Mouse (Mus musculus): Measurements from ENCODE around the gene Trim41.
"Not testable (repeated sequence)": the region's sequence is repeated elsewhere in the genome, so short reads cannot be mapped to it uniquely, and the experiment has no call there.

Gene Trim41

GRCm38 (mm10) chr11:48837310-48838180, 20.4 kb upstream of the Trim41 start:
- DNase-seq (ENCODE audit: low spot score), result no peak

DNA sequence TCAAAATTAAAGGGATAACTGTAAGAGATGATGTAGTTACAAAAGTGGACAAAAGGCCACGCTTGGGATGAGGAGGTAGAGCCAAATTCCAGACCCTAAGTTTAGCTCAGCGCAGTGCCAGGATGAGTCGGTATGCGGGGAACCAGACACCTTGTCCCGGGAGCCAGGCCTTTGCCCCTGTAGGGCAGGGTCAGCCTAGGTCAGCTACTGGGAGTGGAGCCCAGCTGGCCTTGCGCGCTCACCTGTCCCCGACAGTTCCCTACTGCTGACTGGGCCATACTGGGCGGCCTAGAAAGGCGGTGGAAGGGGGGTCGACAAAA, 19.8 kb upstream of the Trim41 start:
- no peak for DNase-seq (ENCODE audit: low spot score)

DNA sequence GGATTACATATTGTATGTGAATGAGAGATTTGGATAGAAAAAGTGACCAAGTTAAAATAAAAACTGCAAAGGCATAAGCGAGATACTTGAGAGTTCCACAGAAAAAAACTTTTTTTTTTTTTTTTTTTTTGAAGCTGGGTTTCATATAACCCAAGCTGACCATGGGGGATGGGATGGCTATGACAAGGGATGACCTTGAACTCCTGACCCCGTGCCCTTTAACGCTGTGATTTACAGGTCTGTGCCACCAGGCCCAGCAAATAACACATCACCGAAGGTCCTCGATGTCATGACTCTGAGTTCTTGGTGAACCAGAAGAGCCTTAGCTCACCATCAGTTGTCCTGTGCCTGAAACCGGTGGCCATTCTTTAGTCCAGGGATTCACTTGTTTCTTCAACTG, 18.8 kb upstream of the Trim41 start:
- no peak for DNase-seq (ENCODE audit: low spot score)

- DNase-seq (ENCODE audit: low spot score), result peak; percentile 82
These were observed 16.8 kb upstream of the Trim41 start for GRCm38 (mm10) chr11:48833731-48834639.

DNA sequence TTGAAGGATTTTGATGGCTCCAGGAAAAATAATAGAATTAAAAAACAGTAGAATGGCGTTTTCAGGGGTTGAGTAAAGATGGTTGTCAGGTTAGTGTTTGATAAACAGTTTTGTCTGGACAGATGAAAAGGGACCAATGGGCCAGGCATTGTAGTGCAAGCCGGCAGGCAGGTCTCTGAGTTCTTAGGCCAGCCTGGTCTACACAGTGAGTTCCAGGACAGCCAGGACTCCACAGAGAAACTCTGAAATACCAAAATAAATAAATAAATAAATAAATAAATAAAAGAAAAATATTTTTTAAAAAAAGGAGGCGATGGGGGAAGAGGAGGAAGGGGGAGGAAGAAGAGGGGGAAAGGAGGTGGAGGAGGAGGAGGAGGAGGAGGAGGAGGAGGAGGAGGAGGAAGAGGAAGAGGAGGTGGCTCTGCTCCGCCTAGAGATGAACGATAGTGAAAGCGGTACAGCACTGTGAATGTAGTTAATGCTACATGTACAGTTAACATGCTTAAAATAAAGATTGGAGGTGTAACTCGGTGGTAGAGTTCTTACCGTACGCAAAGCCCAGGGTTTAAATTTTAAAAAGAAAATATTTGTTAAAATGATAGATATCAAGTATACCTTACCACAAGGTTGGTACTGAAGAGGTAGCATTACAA, 16.1 kb upstream of the Trim41 start:
- no peak for DNase-seq (ENCODE audit: low spot score)

GRCm38 (mm10) chr11:48831273-48831672, 14.1 kb upstream of the Trim41 start:
- DNase-seq (ENCODE audit: low spot score), result no peak

DNA sequence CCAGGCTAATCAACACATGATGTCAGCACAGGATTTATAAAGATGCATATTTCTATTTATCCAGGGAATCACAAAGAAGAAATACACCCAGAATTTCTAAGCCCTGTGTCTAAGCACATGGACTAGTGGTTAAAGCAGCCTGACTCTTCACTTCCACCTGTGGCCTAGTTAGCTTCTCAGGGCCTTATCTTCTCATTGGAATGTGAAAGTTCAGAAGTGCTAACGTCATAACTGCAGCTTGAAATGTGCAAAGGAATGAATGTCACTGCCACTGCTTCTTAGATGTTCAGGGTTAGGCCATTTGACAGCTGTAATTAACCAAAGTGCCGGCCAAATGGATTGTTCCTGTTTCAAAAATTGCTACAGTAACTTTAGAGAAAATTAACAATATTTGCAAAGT, 13.1 kb upstream of the Trim41 start:
- no peak for DNase-seq (ENCODE audit: low spot score)

DNA sequence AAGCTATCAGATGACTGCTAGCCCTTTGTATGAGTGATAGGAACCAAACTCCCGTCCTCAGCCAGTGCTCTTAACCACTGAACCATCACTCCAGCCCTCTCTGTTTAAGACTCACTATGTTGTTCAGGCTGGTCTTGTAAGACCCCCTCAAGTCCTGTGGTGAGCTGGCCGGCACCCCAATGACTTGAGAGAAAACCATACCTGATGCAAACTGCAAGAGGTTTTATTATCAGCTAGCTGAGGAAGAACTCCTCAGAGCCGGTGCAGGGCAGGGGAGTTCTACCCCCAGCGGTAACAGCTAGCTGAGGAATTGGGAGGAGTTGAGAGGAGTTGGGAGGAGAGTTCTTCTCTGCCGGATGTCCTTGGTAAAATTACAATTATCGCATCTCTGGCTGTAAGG, 10.8 kb upstream of the Trim41 start:
- DNase-seq (ENCODE audit: low spot score), result no peak

GRCm38 (mm10) chr11:48826752-48827096, 9.6 kb upstream of the Trim41 start:
- DNase-seq (ENCODE audit: low spot score), result no peak

DNA sequence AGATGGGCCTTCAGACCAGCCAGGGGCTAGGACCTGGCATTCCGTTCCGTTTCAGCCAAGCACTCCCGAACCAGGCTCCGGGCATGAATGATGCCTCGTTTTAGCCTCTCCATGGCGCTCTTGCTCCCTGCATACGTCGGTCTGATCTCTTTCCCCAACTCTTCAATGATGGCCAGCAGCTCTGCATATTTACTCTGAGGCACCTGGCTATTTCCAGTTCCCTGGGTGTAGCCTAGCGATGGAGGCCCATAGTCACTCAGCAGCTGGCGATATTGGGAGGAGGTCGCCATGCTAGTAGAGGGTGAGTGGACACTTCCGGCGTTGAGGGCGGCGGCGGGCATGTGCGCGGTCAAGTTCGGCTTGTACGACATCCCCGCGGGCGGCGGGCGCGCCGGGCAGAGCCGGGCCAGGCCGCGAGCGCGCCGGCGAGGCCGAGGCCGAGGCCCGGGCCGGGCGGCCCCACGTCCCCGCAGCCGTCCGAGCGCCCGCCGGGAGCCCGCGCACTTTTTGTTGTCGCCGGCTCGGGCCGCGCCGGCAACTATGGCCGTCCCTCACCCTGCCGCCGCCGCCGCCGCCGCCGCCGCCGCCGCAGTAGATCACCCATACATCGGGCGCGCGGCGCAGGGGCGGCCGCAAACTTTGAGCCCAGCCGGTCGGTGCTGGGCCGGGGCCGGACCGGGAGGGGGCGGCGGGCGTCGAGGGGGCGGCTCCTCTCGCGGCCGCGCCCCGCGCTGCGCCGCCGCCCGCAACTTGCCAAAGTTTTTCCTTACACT, 9.0 kb upstream of the Trim41 start, which contains the start of the genes Trim7 and Gm12184:
Trim7 (plus strand) TSS at position 162 of the 773 bp plus-strand sequence.
Gm12184 (minus strand) TSS at position 677 of the 773 bp plus-strand sequence.
- DNase-seq (ENCODE audit: low spot score), result not testable (repeated sequence)

DNA sequence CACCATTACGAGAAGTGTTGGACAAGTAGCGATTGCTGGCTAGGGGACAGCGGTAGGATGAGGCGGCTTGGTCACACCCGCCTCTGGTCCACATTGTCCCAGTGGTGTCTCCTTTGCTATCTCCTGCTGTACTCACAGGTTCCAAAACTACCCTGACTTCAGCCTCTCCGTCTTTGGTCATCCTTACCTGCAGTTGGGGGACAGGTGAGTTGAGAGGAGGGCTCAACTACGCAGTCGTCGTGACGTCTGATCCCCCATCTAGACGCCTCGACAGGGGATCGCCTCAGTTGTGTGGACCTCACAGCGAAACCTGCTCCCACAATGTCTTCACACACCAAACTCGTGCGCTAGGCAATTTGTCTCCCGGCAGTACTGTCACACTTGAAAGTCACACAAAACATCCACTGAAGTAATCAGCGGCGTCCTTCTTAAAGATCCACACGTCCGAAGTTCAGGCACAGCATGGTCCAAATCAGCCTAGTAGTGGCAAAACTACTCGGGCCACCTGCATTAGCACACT, 7.2 kb upstream of the Trim41 start:
- DNase-seq (ENCODE audit: low spot score), result no peak

DNA sequence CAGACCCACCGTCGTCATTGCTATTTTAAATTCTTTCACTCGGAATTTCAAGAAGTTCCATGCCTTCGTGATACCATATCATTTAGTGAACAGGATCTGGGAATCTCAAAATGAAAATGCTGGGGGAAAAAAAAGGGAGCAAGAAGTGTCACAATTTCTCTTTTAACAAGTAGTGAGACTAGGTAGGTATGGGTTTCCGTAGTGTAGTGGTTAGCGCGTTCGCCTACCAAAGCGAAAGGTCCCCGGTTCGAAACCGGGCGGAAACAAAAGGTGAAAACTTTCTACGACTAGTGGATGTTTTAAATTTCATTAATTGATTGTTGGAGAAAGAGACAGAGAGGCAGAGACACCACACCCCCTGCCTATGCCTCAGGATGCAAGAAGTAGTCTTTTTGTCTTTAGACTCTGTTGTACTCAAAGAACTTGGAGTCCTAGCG, 6.4 kb upstream of the Trim41 start:
- no peak for DNase-seq (ENCODE audit: low spot score)

- DNase-seq (ENCODE audit: low spot score), result no peak
These were observed 5.8 kb upstream of the Trim41 start for GRCm38 (mm10) chr11:48822768-48823512.

DNA sequence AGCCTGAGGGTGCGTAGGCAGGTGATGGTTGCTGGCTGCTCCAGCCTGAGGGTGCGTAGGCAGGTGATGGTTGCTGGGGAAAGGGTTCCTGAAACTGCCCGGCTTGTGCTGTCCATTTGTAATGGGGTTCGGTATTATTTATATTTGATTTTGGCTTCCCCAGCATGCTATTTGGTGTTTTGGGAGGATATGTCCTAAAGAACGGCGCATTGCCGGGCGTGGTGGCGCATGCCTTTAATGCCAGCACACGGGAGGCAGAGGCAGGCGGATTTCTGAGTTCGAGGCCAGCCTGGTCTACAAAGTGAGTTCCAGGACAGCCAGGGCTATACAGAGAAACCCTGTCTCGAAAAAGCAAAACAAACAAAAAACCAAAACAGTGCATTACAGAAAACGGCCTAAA, 4.1 kb upstream of the Trim41 start:
- not testable (repeated sequence) for DNase-seq (ENCODE audit: low spot score)

DNA sequence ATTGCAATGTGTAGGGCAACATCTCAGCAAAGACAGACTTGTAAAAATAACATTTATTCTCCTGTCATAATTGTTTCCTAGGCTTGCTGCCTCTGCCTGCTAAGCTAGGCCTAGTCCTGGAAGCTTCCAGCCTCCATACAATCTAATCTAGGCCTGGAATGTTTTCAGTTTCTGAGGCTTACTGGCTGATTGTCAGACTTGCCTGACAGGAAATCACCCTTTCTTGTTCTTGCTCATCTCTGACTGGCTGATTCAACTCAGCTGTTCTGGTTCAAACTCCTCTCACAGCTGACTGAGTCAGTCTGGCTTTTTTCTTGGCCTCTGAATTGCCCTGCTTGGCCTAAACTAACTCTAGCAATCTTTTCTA, 3.1 kb upstream of the Trim41 start:
- DNase-seq (ENCODE audit: low spot score), result no peak

DNA sequence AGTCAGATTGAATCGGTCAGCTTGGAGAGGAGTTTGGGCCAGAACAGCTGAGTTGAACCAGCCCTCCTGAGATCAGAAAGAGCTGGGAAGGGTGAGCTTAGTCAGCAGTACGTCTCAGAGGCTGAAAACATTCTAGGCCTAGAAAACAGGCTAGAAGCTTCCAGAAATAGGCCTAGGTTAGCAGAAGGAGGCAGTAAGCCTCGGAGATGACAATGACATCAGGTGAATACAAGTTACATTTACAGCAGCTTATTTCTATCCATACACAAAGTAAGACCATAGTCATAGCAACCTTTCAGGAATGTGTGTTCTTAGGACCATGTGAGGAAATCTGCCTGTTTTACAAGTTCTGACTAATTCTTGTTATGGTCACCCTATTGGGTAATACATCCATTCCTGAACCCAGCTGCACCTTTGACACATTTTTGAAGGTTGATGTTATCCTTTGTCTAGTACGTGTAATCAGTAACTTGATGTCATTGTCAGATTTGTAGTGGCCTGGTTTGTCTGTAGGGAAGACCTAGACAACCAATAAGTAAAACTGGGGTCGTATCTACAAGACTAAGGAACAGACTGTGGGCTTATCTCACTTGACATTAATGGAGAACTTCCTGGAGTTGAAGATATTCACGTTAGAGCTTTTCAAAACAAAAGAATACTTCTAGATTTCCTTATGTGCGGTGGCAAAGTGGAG, 2.6 kb upstream of the Trim41 start:
- no peak for DNase-seq (ENCODE audit: low spot score)

DNA sequence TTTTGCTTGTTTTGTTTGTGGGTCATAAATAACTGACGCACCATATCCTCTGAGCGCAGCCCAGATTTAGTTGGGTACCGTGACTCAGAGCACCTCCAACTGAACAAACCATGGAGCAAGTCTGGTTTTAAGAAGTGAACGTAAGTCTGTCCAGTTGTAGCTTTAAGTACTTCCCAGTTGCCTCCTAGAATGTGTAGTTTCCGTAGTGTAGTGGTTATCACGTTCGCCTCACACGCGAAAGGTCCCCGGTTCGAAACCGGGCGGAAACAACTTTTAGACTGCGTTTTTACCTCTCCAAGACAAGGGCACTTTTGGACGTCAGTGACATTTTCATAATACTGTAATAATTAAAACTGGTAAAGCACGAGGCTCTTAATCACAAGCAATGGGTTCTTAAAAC, 1.2 kb upstream of the Trim41 start:
- peak; percentile 82 for DNase-seq (ENCODE audit: low spot score)

- no peak for DNase-seq (ENCODE audit: low spot score)
These were observed 641 bp upstream of the Trim41 start for GRCm38 (mm10) chr11:48817794-48818193.

DNA sequence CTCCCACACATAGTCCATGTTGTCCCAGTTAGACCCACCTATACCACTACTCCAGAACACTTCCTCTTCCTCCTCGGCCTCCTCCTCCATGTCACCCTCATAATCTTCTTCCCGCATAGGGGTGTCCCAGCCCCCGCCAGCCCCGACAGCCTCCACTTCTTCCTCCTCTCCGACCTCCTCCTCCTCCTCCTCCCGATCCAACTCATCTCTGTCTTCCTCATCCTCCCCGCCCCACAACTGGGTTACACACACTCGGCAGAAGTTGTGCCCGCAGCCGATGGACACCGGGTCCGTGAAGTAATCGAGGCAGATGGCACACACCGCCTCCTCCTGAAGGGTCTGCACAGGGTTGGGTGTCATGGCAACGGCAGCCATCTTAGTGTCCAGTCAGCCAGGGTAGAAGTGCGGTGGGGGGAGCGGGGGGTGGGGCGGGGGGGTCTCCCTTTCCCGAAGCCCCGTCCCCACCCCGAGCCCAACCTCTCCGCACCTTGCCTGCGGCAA, 822 bp downstream of the Trim41 start:
- DNase-seq (ENCODE audit: low spot score), result no peak

- no peak for DNase-seq (ENCODE audit: low spot score)
These were observed 1.3 kb downstream of the Trim41 start for GRCm38 (mm10) chr11:48815851-48816250.
